Mouse (Mus musculus): ENCODE data around the gene Tnfrsf1a. TPM values are rescaled to one million over a fixed set of nuclear protein-coding genes. Genes with fewer than 3 reads are reported as not detected.
"Not testable (repeated sequence)": the region's sequence is repeated elsewhere in the genome, so short reads cannot be mapped to it uniquely, and the experiment has no call there.

The Tnfrsf1a gene
- polyA plus RNA-seq (2015; fragmentation: Nextera tagmentation; extraction: Ambion mirVana) = 82.6 and 91.1 TPM in 2 replicates

GRCm38 (mm10) chr6:125348721-125349574 lies at the start of gene Tnfrsf1a:
Tnfrsf1a (plus strand) TSS chr6:125349362.
- Histone ChIP-seq H3K9ac (ENCODE audit: low read length) (peak within 1 kb of the TSS; percentile 95), H3K4me3 (replicated peaks; ENCODE audit: low read length) (peak within 1 kb of the TSS; percentile 90), H3K4me2 (ENCODE audit: low read depth, low read length) (peak within 1 kb of the TSS; percentile 72), H3K27ac (ENCODE audit: low read length) (peak within 1 kb of the TSS; percentile 92), H3K4me1 (ENCODE audit: control insufficient read depth, insufficient read depth, low read length) (peaks cover 48% of the 10 kb centered on the region), H3K27me3 (ENCODE audit: control insufficient read depth, insufficient read depth, low read length) (no peaks in the 10 kb centered on the region), H3K36me3 (ENCODE audit: control insufficient read depth, insufficient read depth, low read length) (no peaks in the 10 kb centered on the region), H3K9me3 (replicated peaks; ENCODE audit: control insufficient read depth, low read length) (no peaks in the 10 kb centered on the region)
- WGBS = 11% methylated on average over 22 of the region's 22 CpGs
- ATAC-seq (ENCODE audit: insufficient read depth, low FRiP score) = peak; percentile 45; the same call in 1 of the 2 replicates

GRCm38 (mm10) chr6:125300982-125301381 lies 48.2 kb upstream of the Tnfrsf1a start:
- no peaks in the 10 kb centered on the region for H3K27me3 ChIP-seq (ENCODE audit: control insufficient read depth, insufficient read depth, low read length)
- ATAC-seq (ENCODE audit: insufficient read depth, low FRiP score) = no peak; the same call in 1 of the 2 replicates
- H3K27ac ChIP-seq (ENCODE audit: low read length) = no peak overlapping the region
- peaks cover under 1% of the 10 kb centered on the region for H3K36me3 ChIP-seq (ENCODE audit: control insufficient read depth, insufficient read depth, low read length)
- 0 out of 2 replicates have a peak, but pooled peaks cover 5% of the 10 kb centered on the region for H3K4me1 ChIP-seq (ENCODE audit: control insufficient read depth, insufficient read depth, low read length)
- no peak overlapping the region for H3K4me2 ChIP-seq (ENCODE audit: low read depth, low read length)
- WGBS = 78% methylated on average over 1 of the region's 1 CpGs
- H3K9me3 ChIP-seq (replicated peaks; ENCODE audit: control insufficient read depth, low read length) = no peaks in the 10 kb centered on the region
- H3K9ac ChIP-seq (ENCODE audit: low read length) = no peak overlapping the region
- no peak overlapping the region for H3K4me3 ChIP-seq (replicated peaks; ENCODE audit: low read length)

GRCm38 (mm10) chr6:125302231-125302982 lies 46.8 kb upstream of the Tnfrsf1a start:
- no peaks in the 10 kb centered on the region for H3K9me3 ChIP-seq (replicated peaks; ENCODE audit: control insufficient read depth, low read length)
- peak overlapping the region; percentile 32 for H3K27ac ChIP-seq (ENCODE audit: low read length)
- H3K4me2 ChIP-seq (ENCODE audit: low read depth, low read length) = no peak overlapping the region
- no peak overlapping the region for H3K9ac ChIP-seq (ENCODE audit: low read length)
- 0 out of 2 replicates have a peak, but pooled peaks cover 5% of the 10 kb centered on the region for H3K4me1 ChIP-seq (ENCODE audit: control insufficient read depth, insufficient read depth, low read length)
- ATAC-seq (ENCODE audit: insufficient read depth, low FRiP score) = no peak
- peaks cover 11% of the 10 kb centered on the region for H3K36me3 ChIP-seq (ENCODE audit: control insufficient read depth, insufficient read depth, low read length)
- WGBS = 75% methylated on average over 24 of the region's 24 CpGs
- no peaks in the 10 kb centered on the region for H3K27me3 ChIP-seq (ENCODE audit: control insufficient read depth, insufficient read depth, low read length)
- H3K4me3 ChIP-seq (replicated peaks; ENCODE audit: low read length) = no peak overlapping the region

GRCm38 (mm10) chr6:125303242-125303641 lies 45.9 kb upstream of the Tnfrsf1a start:
- Histone ChIP-seq H3K9me3 (replicated peaks; ENCODE audit: control insufficient read depth, low read length) (no peaks in the 10 kb centered on the region), H3K36me3 (ENCODE audit: control insufficient read depth, insufficient read depth, low read length) (peaks cover 14% of the 10 kb centered on the region), H3K27me3 (ENCODE audit: control insufficient read depth, insufficient read depth, low read length) (no peaks in the 10 kb centered on the region), H3K9ac (ENCODE audit: low read length) (no peak overlapping the region), H3K4me1 (ENCODE audit: control insufficient read depth, insufficient read depth, low read length) (0 out of 2 replicates have a peak, but pooled peaks cover 5% of the 10 kb centered on the region), H3K27ac (ENCODE audit: low read length) (no peak overlapping the region), H3K4me3 (replicated peaks; ENCODE audit: low read length) (no peak overlapping the region), H3K4me2 (ENCODE audit: low read depth, low read length) (no peak overlapping the region)
- ATAC-seq (ENCODE audit: insufficient read depth, low FRiP score) = no peak
- WGBS = 71% methylated on average over 4 of the region's 4 CpGs

- H3K9ac ChIP-seq (ENCODE audit: low read length); H3K27ac ChIP-seq (ENCODE audit: low read length); H3K4me2 ChIP-seq (ENCODE audit: low read depth, low read length); H3K4me1 ChIP-seq (ENCODE audit: control insufficient read depth, insufficient read depth, low read length); ATAC-seq (ENCODE audit: insufficient read depth, low FRiP score); H3K4me3 ChIP-seq (replicated peaks; ENCODE audit: low read length); H3K27me3 ChIP-seq (ENCODE audit: control insufficient read depth, insufficient read depth, low read length); H3K9me3 ChIP-seq (replicated peaks; ENCODE audit: control insufficient read depth, low read length): not testable (repeated sequence)
- 77% methylated on average over 7 of the region's 7 CpGs for WGBS
- peaks cover 14% of the 10 kb centered on the region for H3K36me3 ChIP-seq (ENCODE audit: control insufficient read depth, insufficient read depth, low read length)
Observed at GRCm38 (mm10) chr6:125304408-125304807, 44.8 kb upstream of the Tnfrsf1a start.

DNA sequence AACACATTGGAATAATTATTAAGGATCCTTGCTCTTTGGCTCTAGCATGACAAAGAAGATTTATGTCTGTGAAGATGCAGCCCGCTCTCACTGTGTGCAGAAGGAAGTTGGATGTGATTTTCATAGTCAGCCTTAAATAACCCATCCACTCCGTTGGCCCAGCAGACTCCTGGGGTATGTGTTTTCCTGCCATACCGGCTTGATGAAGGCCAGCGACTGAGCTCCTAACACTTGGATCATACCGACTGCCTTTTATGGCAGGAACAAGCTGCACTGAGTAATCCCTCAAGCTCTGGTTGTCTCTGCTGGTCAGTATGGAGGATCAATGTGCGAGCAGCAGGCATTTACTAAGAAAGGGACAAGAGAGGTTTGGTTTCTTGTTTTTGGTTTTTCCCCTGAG lies 43.7 kb upstream of the Tnfrsf1a start:
- H3K36me3 ChIP-seq (ENCODE audit: control insufficient read depth, insufficient read depth, low read length) = peaks cover 14% of the 10 kb centered on the region
- no peak overlapping the region for H3K4me2 ChIP-seq (ENCODE audit: low read depth, low read length)
- no peaks in the 10 kb centered on the region for H3K9me3 ChIP-seq (replicated peaks; ENCODE audit: control insufficient read depth, low read length)
- ATAC-seq (ENCODE audit: insufficient read depth, low FRiP score) = peak; percentile 63; the same call in 1 of the 2 replicates
- H3K27me3 ChIP-seq (ENCODE audit: control insufficient read depth, insufficient read depth, low read length) = no peaks in the 10 kb centered on the region
- 58% methylated on average over 6 of the region's 6 CpGs for WGBS
- no peak overlapping the region for H3K9ac ChIP-seq (ENCODE audit: low read length)
- no peak overlapping the region for H3K4me3 ChIP-seq (replicated peaks; ENCODE audit: low read length)
- H3K4me1 ChIP-seq (ENCODE audit: control insufficient read depth, insufficient read depth, low read length) = 0 out of 2 replicates have a peak, but pooled peaks cover 5% of the 10 kb centered on the region
- peak overlapping the region; percentile 57; the same call in 1 of the 2 replicates for H3K27ac ChIP-seq (ENCODE audit: low read length)

GRCm38 (mm10) chr6:125307091-125307490 lies 42.1 kb upstream of the Tnfrsf1a start:
- no peak overlapping the region for H3K4me3 ChIP-seq (replicated peaks; ENCODE audit: low read length)
- H3K9me3 ChIP-seq (replicated peaks; ENCODE audit: control insufficient read depth, low read length) = no peaks in the 10 kb centered on the region
- H3K36me3 ChIP-seq (ENCODE audit: control insufficient read depth, insufficient read depth, low read length) = peaks cover 14% of the 10 kb centered on the region
- no peak for ATAC-seq (ENCODE audit: insufficient read depth, low FRiP score)
- no peak overlapping the region for H3K9ac ChIP-seq (ENCODE audit: low read length)
- H3K27ac ChIP-seq (ENCODE audit: low read length) = no peak overlapping the region
- H3K4me1 ChIP-seq (ENCODE audit: control insufficient read depth, insufficient read depth, low read length) = peaks cover 12% of the 10 kb centered on the region; the same call in 1 of the 2 replicates
- H3K27me3 ChIP-seq (ENCODE audit: control insufficient read depth, insufficient read depth, low read length) = no peaks in the 10 kb centered on the region
- 91% methylated on average over 5 of the region's 5 CpGs for whole genome bisulfite sequencing
- H3K4me2 ChIP-seq (ENCODE audit: low read depth, low read length) = no peak overlapping the region

DNA sequence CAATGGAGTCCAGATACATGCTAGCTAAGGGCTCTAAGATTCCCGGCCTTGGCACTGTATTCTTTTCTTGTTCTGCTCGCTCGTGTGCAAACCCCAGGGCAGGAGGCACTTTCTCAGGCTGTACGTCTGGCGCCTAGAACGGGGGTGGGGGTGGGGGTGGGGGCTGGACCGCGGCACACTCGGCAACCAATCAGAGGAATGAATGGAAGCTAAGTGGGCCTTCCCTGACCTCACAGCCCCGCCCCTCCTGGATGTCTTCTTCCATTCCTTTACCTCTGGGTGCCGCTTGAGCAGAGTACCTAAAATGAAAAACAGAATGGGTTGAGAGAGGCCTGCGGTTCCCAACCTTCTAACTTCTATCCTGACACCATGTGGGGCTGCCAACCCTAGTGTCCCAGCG lies 40.2 kb upstream of the Tnfrsf1a start:
- ATAC-seq (ENCODE audit: insufficient read depth, low FRiP score) = no peak
- H3K36me3 ChIP-seq (ENCODE audit: control insufficient read depth, insufficient read depth, low read length) = peaks cover 14% of the 10 kb centered on the region
- no peak overlapping the region for H3K9ac ChIP-seq (ENCODE audit: low read length)
- WGBS = 26% methylated on average over 13 of the region's 13 CpGs
- peaks cover 16% of the 10 kb centered on the region for H3K4me1 ChIP-seq (ENCODE audit: control insufficient read depth, insufficient read depth, low read length)
- H3K4me3 ChIP-seq (replicated peaks; ENCODE audit: low read length) = no peak overlapping the region
- H3K27me3 ChIP-seq (ENCODE audit: control insufficient read depth, insufficient read depth, low read length) = no peaks in the 10 kb centered on the region
- H3K27ac ChIP-seq (ENCODE audit: low read length) = no peak overlapping the region
- H3K4me2 ChIP-seq (ENCODE audit: low read depth, low read length) = no peak overlapping the region
- no peaks in the 10 kb centered on the region for H3K9me3 ChIP-seq (replicated peaks; ENCODE audit: control insufficient read depth, low read length)

DNA sequence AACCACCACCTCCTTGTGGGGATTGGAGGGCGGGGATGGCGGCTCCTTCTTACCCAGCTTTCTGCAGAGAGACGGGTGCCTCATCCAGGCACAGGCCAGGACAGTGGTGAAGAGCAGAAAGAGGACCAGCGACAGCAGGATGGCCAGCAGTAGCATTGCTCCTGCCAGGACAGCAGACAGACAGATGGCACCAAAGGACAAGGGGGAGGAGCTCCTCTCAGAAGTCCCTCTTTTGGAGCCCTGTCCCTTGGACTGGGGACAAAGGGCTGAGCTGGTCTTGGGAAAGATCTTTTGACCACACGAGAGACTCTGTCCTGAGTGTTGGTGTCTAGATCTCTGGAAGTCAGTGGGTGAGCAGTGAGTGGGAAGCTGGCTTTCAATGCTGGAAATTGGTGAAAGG lies 39.8 kb upstream of the Tnfrsf1a start:
- H3K36me3 ChIP-seq (ENCODE audit: control insufficient read depth, insufficient read depth, low read length) = peaks cover 14% of the 10 kb centered on the region
- H3K9me3 ChIP-seq (replicated peaks; ENCODE audit: control insufficient read depth, low read length) = no peaks in the 10 kb centered on the region
- no peak for ATAC-seq (ENCODE audit: insufficient read depth, low FRiP score)
- no peaks in the 10 kb centered on the region for H3K27me3 ChIP-seq (ENCODE audit: control insufficient read depth, insufficient read depth, low read length)
- peaks cover 20% of the 10 kb centered on the region for H3K4me1 ChIP-seq (ENCODE audit: control insufficient read depth, insufficient read depth, low read length)
- 55% methylated on average over 5 of the region's 5 CpGs for WGBS
- no peak overlapping the region for H3K4me2 ChIP-seq (ENCODE audit: low read depth, low read length)
- H3K27ac ChIP-seq (ENCODE audit: low read length) = no peak overlapping the region
- H3K9ac ChIP-seq (ENCODE audit: low read length) = 0 out of 2 replicates have a peak overlapping the region, but pooled peaks have one; percentile 14
- H3K4me3 ChIP-seq (replicated peaks; ENCODE audit: low read length) = no peak overlapping the region

Measured in stomach, embryonic 16.5 days (tissue).